Mouse (Mus musculus) stomach, embryonic 16.5 days (tissue): ENCODE measurements around the gene Olfr1508. TPM values are rescaled to one million over a fixed set of nuclear protein-coding genes. Genes with fewer than 3 reads are reported as not detected.
"Not testable (repeated sequence)": the region's sequence is repeated elsewhere in the genome, so short reads cannot be mapped to it uniquely, and the experiment has no call there.

Source experiments
- ATAC-seq: fragments of 200-750 bp; cut with Nextera tagmentation; 2 replicates; pipeline ENCODE4 v1.8.0; 2017; ENCODE audit warnings: moderate number of reproducible peaks, moderate TSS enrichment; ENCODE audit not compliant: insufficient read depth, low FRiP score
- H3K27ac ChIP-seq: fragments of 300-500 bp; sonication (generic); 2 replicates; pipeline ENCODE4 v1.5.1; 2014; ENCODE audit warnings: low read length
- H3K27me3 ChIP-seq: fragments of 300-500 bp; sonication (generic); 2 replicates; pipeline ENCODE4 v1.6.1; 2014; ENCODE audit warnings: low read length, control low read depth, mixed read lengths; ENCODE audit not compliant: control insufficient read depth, insufficient read depth
- H3K36me3 ChIP-seq: fragments of 300-500 bp; sonication (generic); 2 replicates; pipeline ENCODE4 v1.6.1; 2014; ENCODE audit warnings: low read length; ENCODE audit not compliant: control insufficient read depth, insufficient read depth
- H3K4me1 ChIP-seq: fragments of 300-500 bp; sonication (generic); 2 replicates; pipeline ENCODE4 v1.6.1; 2014; ENCODE audit warnings: low read length, control low read depth, mixed read lengths; ENCODE audit not compliant: control insufficient read depth, insufficient read depth
- H3K4me2 ChIP-seq: fragments of 300-500 bp; sonication (generic); 2 replicates; pipeline ENCODE4 v1.6.1; 2014; ENCODE audit warnings: low read depth, low read length, mixed read lengths
- H3K4me3 ChIP-seq: fragments of 300-500 bp; sonication (generic); replicated peaks from 2 replicates; pipeline ENCODE4 v1.5.1; 2014; ENCODE audit warnings: mild to moderate bottlenecking, low read length
- H3K9ac ChIP-seq: fragments of 300-500 bp; sonication (generic); 2 replicates; pipeline ENCODE4 v1.6.1; 2014; ENCODE audit warnings: low read length
- H3K9me3 ChIP-seq: fragments of 300-500 bp; sonication (generic); replicated peaks from 2 replicates; pipeline ENCODE4 v1.6.1; 2016; ENCODE audit warnings: low read length, control low read depth; ENCODE audit not compliant: control insufficient read depth
- WGBS: fragments of 180-500 bp; shearing (Covaris S2); extraction: QIAGEN DNeasy Blood & Tissue Kit; methylation state at CpG from one replicate; pipeline ENCODE4 v1.1.7; 2014; 5-methylcytosine and 5-hydroxymethylcytosine counted together
- polyA plus RNA-seq: library from polyadenylated mRNA; unstranded; fragments of >200 nt; fragmentation: Nextera tagmentation; extraction: Ambion mirVana; gene quantifications from 2 replicates; pipeline ENCODE4 v1.2.1, GENCODE M21; 2015

Olfr1508 gene
- not detected in 2 replicates for polyA plus RNA-seq

DNA sequence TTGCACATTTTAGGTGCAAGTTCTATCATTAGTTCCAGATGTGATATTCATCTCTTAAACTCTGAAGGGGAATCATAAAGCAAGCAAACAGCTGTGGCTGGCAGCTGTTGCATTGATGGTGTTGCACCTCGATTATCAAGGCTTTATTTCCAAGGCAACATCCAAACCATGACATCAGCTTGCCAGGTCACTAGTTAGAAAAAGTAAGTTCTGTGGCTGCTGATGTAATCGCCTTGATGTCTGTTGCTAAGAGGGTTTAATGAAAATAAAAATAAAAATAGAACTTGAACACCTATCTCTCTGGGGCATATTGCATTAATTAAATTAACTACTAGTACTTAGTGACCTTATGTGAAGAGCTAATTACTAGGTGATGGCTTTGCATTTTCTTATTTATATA is at the start of gene Olfr1508:
Gene Olfr1508 (minus strand): TSS at position 101 of the 400 bp plus-strand sequence.
- 62% methylated on average over 2 of the region's 2 CpGs for WGBS
- H3K36me3 ChIP-seq, result no peaks in the 10 kb centered on the region
- no peaks in the 10 kb centered on the region for H3K4me1 ChIP-seq
- H3K9ac ChIP-seq, result no peak within 1 kb of the TSS
- H3K4me2 ChIP-seq, result no peak within 1 kb of the TSS
- no peaks in the 10 kb centered on the region for H3K9me3 ChIP-seq
- H3K27me3 ChIP-seq, result no peaks in the 10 kb centered on the region
- H3K27ac ChIP-seq, result no peak within 1 kb of the TSS
- no peak within 1 kb of the TSS for H3K4me3 ChIP-seq
- ATAC-seq, result no peak

DNA sequence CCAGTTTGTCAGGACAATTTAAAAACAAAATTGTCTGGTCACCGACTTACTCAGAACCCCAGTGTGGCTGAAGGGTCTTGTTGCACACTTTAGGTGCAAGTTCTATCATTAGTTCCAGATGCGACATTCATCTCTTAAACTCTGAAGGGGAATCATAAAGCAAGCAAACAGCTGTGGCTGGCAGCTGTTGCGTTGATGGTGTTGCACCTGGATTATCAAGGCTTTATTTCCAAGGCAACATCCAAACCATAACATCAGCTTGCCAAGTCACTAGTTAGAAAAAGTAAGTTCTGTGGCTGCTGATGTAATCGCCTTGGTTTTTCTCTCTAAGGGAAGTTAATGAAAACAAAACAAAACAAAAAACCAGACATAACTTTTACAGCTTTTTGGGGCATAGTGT is 28.2 kb upstream of the Olfr1508 start, which contains the start of gene Olfr1507:
Gene Olfr1507 (minus strand): TSS at position 234 of the 400 bp plus-strand sequence.
- ATAC-seq, result no peak
- no peaks in the 10 kb centered on the region for H3K36me3 ChIP-seq
- no peaks in the 10 kb centered on the region for H3K4me1 ChIP-seq
- H3K9ac ChIP-seq, result no peak within 1 kb of the TSS
- no peaks in the 10 kb centered on the region for H3K9me3 ChIP-seq
- no peaks in the 10 kb centered on the region for H3K27me3 ChIP-seq
- no peak within 1 kb of the TSS for H3K27ac ChIP-seq
- 72% methylated on average over 4 of the region's 4 CpGs for WGBS
- no peak within 1 kb of the TSS for H3K4me2 ChIP-seq
- H3K4me3 ChIP-seq, result no peak within 1 kb of the TSS

DNA sequence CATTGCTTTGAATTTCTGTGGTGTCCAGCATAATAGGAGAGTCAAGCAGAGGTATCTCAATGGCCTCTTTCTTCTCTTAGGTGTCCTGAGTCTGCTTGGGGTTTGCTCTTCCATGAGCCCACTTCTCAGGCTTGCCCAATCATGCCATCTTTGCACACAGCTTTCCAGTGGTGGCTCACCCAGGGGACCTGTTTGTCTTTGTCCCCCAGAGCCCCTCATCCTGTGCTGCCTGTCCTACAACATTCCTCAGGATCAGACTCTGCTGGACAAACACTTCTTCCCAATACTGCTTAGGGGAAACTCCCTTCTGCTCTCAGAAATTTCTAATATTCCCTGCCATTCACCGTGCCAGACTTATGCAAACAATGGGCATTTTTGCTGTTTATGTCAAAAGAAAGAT is 1.6 kb downstream of the Olfr1508 start:
- no peak for ATAC-seq
- WGBS, result 35% methylated on average over 1 of the region's 1 CpGs
- Histone ChIP-seq H3K4me2 (no peak overlapping the region), H3K9ac (no peak overlapping the region), H3K4me3 (no peak overlapping the region), H3K9me3 (no peaks in the 10 kb centered on the region), H3K4me1 (no peaks in the 10 kb centered on the region), H3K27ac (no peak overlapping the region), H3K36me3 (no peaks in the 10 kb centered on the region), H3K27me3 (no peaks in the 10 kb centered on the region)

DNA sequence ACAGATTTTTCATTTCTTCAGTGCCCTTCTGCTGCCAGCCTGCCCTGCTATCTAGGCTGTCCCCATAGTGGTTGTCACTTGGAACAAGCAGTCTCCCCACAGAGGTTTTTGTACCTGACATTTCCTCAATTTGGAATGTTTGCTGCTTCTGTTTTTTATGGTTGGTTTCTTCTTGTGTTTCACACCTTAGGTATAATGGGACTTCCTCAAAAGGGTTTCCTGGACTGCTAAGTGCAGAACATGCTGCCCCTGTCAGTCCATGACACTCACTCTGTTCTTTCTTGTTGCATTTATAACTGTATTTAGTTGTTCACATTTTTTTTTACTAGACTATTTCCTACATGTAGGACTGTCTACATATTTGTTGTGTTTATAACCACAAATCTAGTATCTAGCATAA is 5.4 kb downstream of the Olfr1508 start:
- no peak for ATAC-seq
- H3K4me3 ChIP-seq, result no peak overlapping the region
- no peaks in the 10 kb centered on the region for H3K36me3 ChIP-seq
- H3K27ac ChIP-seq, result no peak overlapping the region
- no peaks in the 10 kb centered on the region for H3K4me1 ChIP-seq
- H3K9ac ChIP-seq, result no peak overlapping the region
- H3K27me3 ChIP-seq, result no peaks in the 10 kb centered on the region
- no peaks in the 10 kb centered on the region for H3K9me3 ChIP-seq
- no peak overlapping the region for H3K4me2 ChIP-seq

DNA sequence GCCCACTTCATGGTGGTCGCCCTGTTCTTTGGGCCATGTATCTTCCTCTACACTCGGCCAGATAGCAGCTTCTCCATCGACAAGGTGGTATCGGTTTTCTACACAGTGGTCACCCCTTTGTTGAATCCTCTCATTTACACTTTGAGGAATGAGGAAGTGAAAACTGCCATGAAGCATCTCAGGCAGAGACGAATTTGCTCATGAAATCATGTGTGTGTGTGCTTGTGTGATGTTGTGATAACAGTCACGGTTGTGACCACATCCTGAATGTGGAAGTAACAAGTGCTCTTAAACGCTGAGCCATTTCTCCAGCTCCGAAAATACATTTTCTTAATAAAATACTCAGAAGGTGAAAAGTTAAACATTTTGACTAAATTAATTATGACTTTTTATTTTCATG is 16.2 kb downstream of the Olfr1508 start:
- Histone ChIP-seq H3K9me3 (no peaks in the 10 kb centered on the region), H3K4me3 (no peak overlapping the region), H3K4me1 (no peaks in the 10 kb centered on the region), H3K36me3 (no peaks in the 10 kb centered on the region), H3K9ac (no peak overlapping the region), H3K4me2 (no peak overlapping the region), H3K27ac (no peak overlapping the region), H3K27me3 (no peaks in the 10 kb centered on the region)
- ATAC-seq, result no peak
- 80% methylated on average over 8 of the region's 8 CpGs for WGBS

DNA sequence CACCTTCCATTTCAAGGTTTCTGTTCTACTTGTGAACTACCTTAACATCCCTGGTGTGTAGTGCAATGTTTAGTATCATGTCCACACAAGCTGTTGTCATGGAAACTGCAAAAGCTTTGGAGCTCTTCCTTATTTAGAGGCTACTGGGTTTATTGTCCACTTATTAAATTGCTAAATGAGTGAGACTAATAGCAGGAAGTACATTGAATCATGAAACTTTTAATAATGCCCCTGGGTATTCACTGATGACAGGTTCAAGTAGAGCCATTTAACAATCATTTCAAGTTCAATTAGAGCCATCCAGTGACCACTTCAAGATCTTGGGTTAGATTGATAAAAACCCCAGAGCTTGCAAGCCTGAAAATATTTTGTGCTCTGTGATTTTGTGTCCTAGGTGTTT is 24.6 kb downstream of the Olfr1508 start, which contains the start of gene Olfr1509:
Gene Olfr1509 (plus strand): TSS at position 301 of the 400 bp plus-strand sequence.
- no peak within 1 kb of the TSS for H3K4me3 ChIP-seq
- H3K9me3 ChIP-seq, result no peaks in the 10 kb centered on the region
- no peaks in the 10 kb centered on the region for H3K36me3 ChIP-seq
- no peak within 1 kb of the TSS for H3K4me2 ChIP-seq
- no peak within 1 kb of the TSS for H3K9ac ChIP-seq
- ATAC-seq, result no peak
- no peak within 1 kb of the TSS for H3K27ac ChIP-seq
- no peaks in the 10 kb centered on the region for H3K4me1 ChIP-seq
- no peaks in the 10 kb centered on the region for H3K27me3 ChIP-seq

DNA sequence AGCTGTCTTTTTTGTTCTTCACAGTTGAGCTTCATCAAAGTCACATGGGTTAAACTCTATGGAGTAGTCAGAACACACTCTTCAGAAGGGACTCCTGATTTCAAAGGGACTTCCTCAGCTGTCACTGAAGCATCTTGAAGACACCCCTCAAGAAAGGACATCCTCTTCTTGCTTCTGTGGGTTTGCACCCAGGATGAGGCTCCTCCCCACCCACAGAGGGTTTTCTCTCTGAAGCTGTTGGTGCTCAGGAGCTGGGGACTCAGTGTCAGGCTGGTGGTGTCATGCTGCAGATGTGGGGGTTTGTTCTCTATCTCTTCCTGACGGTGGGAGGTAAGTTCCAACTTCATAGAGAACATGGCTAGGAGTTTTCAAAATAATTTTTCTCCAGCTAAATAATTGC is 39.6 kb downstream of the Olfr1508 start:
- no peaks in the 10 kb centered on the region for H3K4me1 ChIP-seq
- H3K9me3 ChIP-seq, result no peaks in the 10 kb centered on the region
- H3K9ac ChIP-seq, result no peak overlapping the region
- H3K4me3 ChIP-seq, result no peak overlapping the region
- WGBS, result 78% methylated on average over 1 of the region's 1 CpGs
- H3K27ac ChIP-seq, result no peak overlapping the region
- H3K27me3 ChIP-seq, result no peaks in the 10 kb centered on the region
- H3K36me3 ChIP-seq, result no peaks in the 10 kb centered on the region
- H3K4me2 ChIP-seq, result no peak overlapping the region
- ATAC-seq, result no peak

DNA sequence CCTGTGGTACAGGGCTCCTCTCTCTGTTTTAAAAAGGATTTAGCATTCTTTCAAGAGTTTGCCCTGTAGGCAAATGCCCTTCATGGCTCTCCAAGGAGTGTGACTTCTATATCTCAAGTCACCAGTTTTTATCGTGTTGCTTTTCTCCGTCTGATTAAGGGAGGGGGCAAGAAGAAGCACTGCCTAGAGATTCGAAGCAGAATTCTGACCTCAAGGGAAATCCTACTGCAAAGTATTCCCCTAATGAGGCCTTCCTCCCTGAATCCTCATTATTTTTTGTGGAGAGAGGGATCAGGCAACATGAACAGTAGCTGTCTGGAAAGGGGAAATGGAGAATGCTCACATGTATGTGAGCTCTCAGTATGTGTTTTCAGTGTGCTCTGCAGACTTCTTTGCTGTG is 53.0 kb downstream of the Olfr1508 start, which contains the start of gene Olfr1510:
Gene Olfr1510 (minus strand): TSS at position 101 of the 400 bp plus-strand sequence.
- Histone ChIP-seq H3K36me3 (no peaks in the 10 kb centered on the region), H3K9ac (no peak within 1 kb of the TSS), H3K27me3 (no peaks in the 10 kb centered on the region), H3K27ac (no peak within 1 kb of the TSS), H3K9me3 (no peaks in the 10 kb centered on the region), H3K4me1 (no peaks in the 10 kb centered on the region), H3K4me3 (no peak within 1 kb of the TSS), H3K4me2 (no peak within 1 kb of the TSS)
- ATAC-seq, result no peak
- WGBS, result 93% methylated on average over 3 of the region's 3 CpGs

DNA sequence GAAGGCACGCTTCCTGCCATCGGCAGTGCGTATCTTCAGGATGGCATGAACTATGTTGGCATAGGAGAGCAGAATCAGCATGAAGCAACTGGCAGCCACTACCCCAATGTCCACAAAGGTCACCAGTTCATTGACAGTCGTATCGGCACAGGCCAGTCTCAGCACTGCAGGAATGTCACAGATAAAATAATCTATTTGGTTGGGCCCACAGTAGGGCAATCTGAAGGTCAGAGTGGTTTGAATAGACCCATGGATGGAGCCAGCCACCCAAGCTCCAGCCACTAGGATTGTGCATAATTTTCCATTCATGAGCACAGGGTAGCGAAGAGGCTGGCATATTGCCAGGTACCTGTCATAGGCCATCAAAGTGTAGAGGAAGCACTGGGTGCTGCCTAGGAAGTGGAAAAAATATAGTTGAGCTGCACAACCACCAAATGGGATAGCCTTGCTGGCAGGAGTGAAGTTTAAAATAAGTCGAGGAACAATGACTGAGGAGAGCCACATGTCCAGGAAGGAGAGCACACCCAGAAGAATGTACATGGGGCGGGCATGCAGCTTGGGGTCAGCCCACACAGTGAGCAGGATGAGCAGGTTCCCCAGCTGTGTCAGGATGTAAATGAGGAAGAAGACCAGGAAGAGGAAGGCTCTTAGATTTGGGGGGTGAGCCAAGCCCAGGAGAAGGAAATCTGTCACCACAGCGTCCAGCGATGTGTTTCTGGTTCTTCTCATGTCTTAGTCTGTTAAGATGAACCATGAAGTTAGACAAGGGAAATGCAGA is 57.0 kb downstream of the Olfr1508 start:
- not testable (repeated sequence) for H3K9ac ChIP-seq, H3K4me3 ChIP-seq, H3K9me3 ChIP-seq, H3K36me3 ChIP-seq, H3K27me3 ChIP-seq, H3K4me2 ChIP-seq, H3K4me1 ChIP-seq, H3K27ac ChIP-seq
- ATAC-seq, result peak; percentile 44; the same call in 1 of the 2 replicates
- WGBS, result 73% methylated on average over 6 of the region's 10 CpGs
